Mouse (Mus musculus): ENCODE data around the gene Snrpa. TPM values are rescaled to one million over a fixed set of nuclear protein-coding genes. Genes with fewer than 3 reads are reported as not detected.

The Snrpa gene
- polyA plus RNA-seq, 1 experiment from 2014 or later: 82.7 TPM

GRCm38 (mm10) chr7:27228281-27228821, 32.3 kb upstream of the Snrpa start, which contains the start of gene Itpkc:
Itpkc (minus strand) TSS chr7:27228661.
- peak; percentile 98 for DNase-seq (ENCODE audit: low spot score)
- peak; percentile 38; the same call in 1 of the 2 replicates for TF ChIP-seq CTCF (IDR thresholded peaks at IDR 0.05; ENCODE audit: low read depth)
- TF ChIP-seq EP300 (optimal IDR thresholded peaks at IDR 0.05): peak; percentile 22

GRCm38 (mm10) chr7:27227676-27228075, 31.6 kb upstream of the Snrpa start:
- WGBS: 2% methylated on average over 10 of the region's 10 CpGs

More at GRCm38 (mm10) chr7:27228281-27228821, 32.3 kb upstream of the Snrpa start, which contains the start of gene Itpkc:
- no peaks in the 10 kb centered on the region for H3K9me3 ChIP-seq (ENCODE audit: control insufficient read depth, low read length)
- peak within 1 kb of the TSS; percentile 93 for H3K27ac ChIP-seq (replicated peaks)
- WGBS: under 1% methylated on average over 48 of the region's 49 CpGs
- peak within 1 kb of the TSS; percentile 87 for H3K9ac ChIP-seq (ENCODE audit: low read length)
- peak within 1 kb of the TSS; percentile 82 for H3K4me3 ChIP-seq (ENCODE audit: low read depth, low read length)
- no peaks in the 10 kb centered on the region for H3K36me3 ChIP-seq (ENCODE audit: control insufficient read depth, insufficient read depth, low read length)
- ATAC-seq (ENCODE audit: low FRiP score, low TSS enrichment): peak; percentile 85
- peaks cover 3% of the 10 kb centered on the region for H3K4me1 ChIP-seq (replicated peaks; ENCODE audit: control insufficient read depth, insufficient read depth)
- peak within 1 kb of the TSS; percentile 78 for H3K4me2 ChIP-seq (replicated peaks; ENCODE audit: low read depth)
- H3K27me3 ChIP-seq (ENCODE audit: control insufficient read depth, insufficient read depth, low read length): no peaks in the 10 kb centered on the region

GRCm38 (mm10) chr7:27227276-27227675, 31.2 kb upstream of the Snrpa start:
- no peaks in the 10 kb centered on the region for H3K36me3 ChIP-seq (ENCODE audit: control insufficient read depth, insufficient read depth, low read length)
- no peak for DNase-seq (ENCODE audit: low spot score)
- H3K4me2 ChIP-seq (replicated peaks; ENCODE audit: low read depth): peak overlapping the region; percentile 78
- H3K9ac ChIP-seq (ENCODE audit: low read length): peak overlapping the region; percentile 87
- no peaks in the 10 kb centered on the region for H3K9me3 ChIP-seq (ENCODE audit: control insufficient read depth, low read length)
- 25% methylated on average over 9 of the region's 9 CpGs for WGBS
- no peaks in the 10 kb centered on the region for H3K27me3 ChIP-seq (ENCODE audit: control insufficient read depth, insufficient read depth, low read length)
- H3K4me3 ChIP-seq (ENCODE audit: low read depth, low read length): peak overlapping the region; percentile 82
- ATAC-seq (ENCODE audit: low FRiP score, low TSS enrichment): no peak
- H3K27ac ChIP-seq (replicated peaks): peak overlapping the region; percentile 93
- peaks cover 3% of the 10 kb centered on the region; the same call in 1 of the 2 replicates for H3K4me1 ChIP-seq (replicated peaks; ENCODE audit: control insufficient read depth, insufficient read depth)
- TF ChIP-seq EP300 (optimal IDR thresholded peaks at IDR 0.05) (no peak), CTCF (IDR thresholded peaks at IDR 0.05; ENCODE audit: low read depth) (no peak)

More at GRCm38 (mm10) chr7:27227676-27228075, 31.6 kb upstream of the Snrpa start:
- no peaks in the 10 kb centered on the region for H3K9me3 ChIP-seq (ENCODE audit: control insufficient read depth, low read length)
- ATAC-seq (ENCODE audit: low FRiP score, low TSS enrichment) (no peak), DNase-seq (ENCODE audit: low spot score) (no peak)
- H3K4me2 ChIP-seq (replicated peaks; ENCODE audit: low read depth): peak overlapping the region; percentile 78
- H3K9ac ChIP-seq (ENCODE audit: low read length): peak overlapping the region; percentile 87
- no peaks in the 10 kb centered on the region for H3K27me3 ChIP-seq (ENCODE audit: control insufficient read depth, insufficient read depth, low read length)
- peak overlapping the region; percentile 93 for H3K27ac ChIP-seq (replicated peaks)
- H3K36me3 ChIP-seq (ENCODE audit: control insufficient read depth, insufficient read depth, low read length): no peaks in the 10 kb centered on the region
- TF ChIP-seq CTCF (IDR thresholded peaks at IDR 0.05; ENCODE audit: low read depth) (no peak), EP300 (optimal IDR thresholded peaks at IDR 0.05) (no peak)
- H3K4me1 ChIP-seq (replicated peaks; ENCODE audit: control insufficient read depth, insufficient read depth): peaks cover 3% of the 10 kb centered on the region; the same call in 1 of the 2 replicates
- H3K4me3 ChIP-seq (ENCODE audit: low read depth, low read length): peak overlapping the region; percentile 82

GRCm38 (mm10) chr7:27224877-27225575, 29.0 kb upstream of the Snrpa start:
- Histone ChIP-seq H3K9ac (ENCODE audit: low read length) (0 out of 2 replicates have a peak overlapping the region, but pooled peaks have one; percentile 35), H3K27ac (replicated peaks) (peak overlapping the region; percentile 59), H3K9me3 (ENCODE audit: control insufficient read depth, low read length) (no peaks in the 10 kb centered on the region), H3K4me1 (replicated peaks; ENCODE audit: control insufficient read depth, insufficient read depth) (peaks cover 3% of the 10 kb centered on the region; the same call in 1 of the 2 replicates), H3K4me2 (replicated peaks; ENCODE audit: low read depth) (peak overlapping the region; percentile 78), H3K27me3 (ENCODE audit: control insufficient read depth, insufficient read depth, low read length) (no peaks in the 10 kb centered on the region), H3K36me3 (ENCODE audit: control insufficient read depth, insufficient read depth, low read length) (peaks cover under 1% of the 10 kb centered on the region; the same call in 1 of the 2 replicates), H3K4me3 (ENCODE audit: low read depth, low read length) (peak overlapping the region; percentile 82; the same call in 1 of the 2 replicates)
- DNase-seq (ENCODE audit: low spot score): peak; percentile 88
- 42% methylated on average over 11 of the region's 11 CpGs for WGBS
- peak; percentile 67 for ATAC-seq (ENCODE audit: low FRiP score, low TSS enrichment)
- TF ChIP-seq EP300 (optimal IDR thresholded peaks at IDR 0.05) (peak; percentile 77), CTCF (IDR thresholded peaks at IDR 0.05; ENCODE audit: low read depth) (no peak)

GRCm38 (mm10) chr7:27222538-27222937, 26.5 kb upstream of the Snrpa start:
- H3K27ac ChIP-seq (replicated peaks): peak overlapping the region; percentile 35
- H3K36me3 ChIP-seq (ENCODE audit: control insufficient read depth, insufficient read depth, low read length): peaks cover 11% of the 10 kb centered on the region
- peaks cover 3% of the 10 kb centered on the region; the same call in 1 of the 2 replicates for H3K4me1 ChIP-seq (replicated peaks; ENCODE audit: control insufficient read depth, insufficient read depth)
- peak; percentile 12 for DNase-seq (ENCODE audit: low spot score)
- H3K9ac ChIP-seq (ENCODE audit: low read length): no peak overlapping the region
- H3K4me2 ChIP-seq (replicated peaks; ENCODE audit: low read depth): no peak overlapping the region
- no peaks in the 10 kb centered on the region for H3K9me3 ChIP-seq (ENCODE audit: control insufficient read depth, low read length)
- 36% methylated on average over 1 of the region's 1 CpGs for WGBS
- TF ChIP-seq CTCF (IDR thresholded peaks at IDR 0.05; ENCODE audit: low read depth) (no peak), EP300 (optimal IDR thresholded peaks at IDR 0.05) (no peak)
- no peak for ATAC-seq (ENCODE audit: low FRiP score, low TSS enrichment)
- no peaks in the 10 kb centered on the region for H3K27me3 ChIP-seq (ENCODE audit: control insufficient read depth, insufficient read depth, low read length)
- H3K4me3 ChIP-seq (ENCODE audit: low read depth, low read length): no peak overlapping the region
